Mouse (Mus musculus) limb, embryonic 10.5 days (tissue): Measurements from ENCODE around the gene Slc38a4. TPM values are rescaled to one million over a fixed set of nuclear protein-coding genes. Genes with fewer than 3 reads are reported as not detected.

ENCODE experiments used
- polyA plus RNA-seq: library from polyadenylated mRNA; unstranded; fragments of >200 nt; fragmentation: Nextera tagmentation; extraction: Ambion mirVana; gene quantifications from 2 replicates; pipeline ENCODE4 v1.2.1, GENCODE M21; 2016

The Slc38a4 gene
- polyA plus RNA-seq, 1 experiment from 2014 or later: 77.5 TPM

Other genes with a start within 250 kb of the Slc38a4 start
- 3.6 and 3.7 TPM in 2 replicates for gene Pced1b, start 191.2 kb upstream of the Slc38a4 start, polyA plus RNA-seq
- 2.5 and 2.9 TPM in 2 replicates for gene Amigo2, start 191.3 kb upstream of the Slc38a4 start, polyA plus RNA-seq